Mouse (Mus musculus) heart, embryonic 11.5 days (tissue): ENCODE results near the gene Acbd3. TPM values are rescaled to one million over a fixed set of nuclear protein-coding genes. Genes with fewer than 3 reads are reported as not detected.

Source experiments
- ATAC-seq: fragments of 200-750 bp; cut with Nextera tagmentation; replicated peaks from 2 replicates; pipeline ENCODE4 v1.8.0; 2017; ENCODE audit warnings: moderate library complexity; ENCODE audit not compliant: insufficient number of reproducible peaks, low FRiP score, low TSS enrichment
- H3K27ac ChIP-seq: fragments of 300-500 bp; sonication (generic); 2 replicates; pipeline ENCODE4 v1.5.1; 2014; ENCODE audit warnings: mild to moderate bottlenecking, low read depth, low read length
- H3K27me3 ChIP-seq: fragments of 300-500 bp; sonication (generic); 2 replicates; pipeline ENCODE4 v1.6.1; 2014; ENCODE audit warnings: mild to moderate bottlenecking, low read length, mixed read lengths; ENCODE audit not compliant: control insufficient read depth, insufficient read depth
- H3K36me3 ChIP-seq: fragments of 300-500 bp; sonication (generic); 2 replicates; pipeline ENCODE4 v1.6.1; 2014; ENCODE audit warnings: mild to moderate bottlenecking, low read length, moderate library complexity, mixed read lengths; ENCODE audit not compliant: control insufficient read depth, insufficient read depth
- H3K4me1 ChIP-seq: fragments of 300-500 bp; sonication (generic); 2 replicates; pipeline ENCODE4 v1.6.1; 2014; ENCODE audit warnings: low read length; ENCODE audit not compliant: control insufficient read depth, insufficient read depth
- H3K4me2 ChIP-seq: fragments of 300-500 bp; sonication (generic); 2 replicates; pipeline ENCODE4 v1.6.1; 2014; ENCODE audit warnings: mild to moderate bottlenecking, moderate library complexity
- H3K4me3 ChIP-seq: fragments of 300-500 bp; sonication (generic); 2 replicates; pipeline ENCODE4 v1.5.1; 2014; ENCODE audit warnings: low read depth, low read length
- H3K9ac ChIP-seq: fragments of 300-500 bp; sonication (generic); 2 replicates; pipeline ENCODE4 v1.6.1; 2014; ENCODE audit warnings: mild to moderate bottlenecking, low read depth, low read length, moderate library complexity
- H3K9me3 ChIP-seq: fragments of 300-500 bp; sonication (generic); replicated peaks from 2 replicates; pipeline ENCODE4 v1.6.1; 2016; ENCODE audit warnings: low read length; ENCODE audit not compliant: control insufficient read depth
- WGBS: fragments of 180-500 bp; shearing (Covaris S2); extraction: QIAGEN DNeasy Blood & Tissue Kit; methylation state at CpG from one replicate; pipeline ENCODE4 v1.1.7; 2014; ENCODE audit not compliant: insufficient replicate concordance; 5-methylcytosine and 5-hydroxymethylcytosine counted together
- polyA plus RNA-seq: library from polyadenylated mRNA; unstranded; fragments of >200 nt; fragmentation: Nextera tagmentation; extraction: Ambion mirVana; gene quantifications from 2 replicates; pipeline ENCODE4 v1.2.1, GENCODE M21; 2014

Acbd3 gene
- polyA plus RNA-seq, 1 experiment from 2014 or later = 23.0 TPM

DNA sequence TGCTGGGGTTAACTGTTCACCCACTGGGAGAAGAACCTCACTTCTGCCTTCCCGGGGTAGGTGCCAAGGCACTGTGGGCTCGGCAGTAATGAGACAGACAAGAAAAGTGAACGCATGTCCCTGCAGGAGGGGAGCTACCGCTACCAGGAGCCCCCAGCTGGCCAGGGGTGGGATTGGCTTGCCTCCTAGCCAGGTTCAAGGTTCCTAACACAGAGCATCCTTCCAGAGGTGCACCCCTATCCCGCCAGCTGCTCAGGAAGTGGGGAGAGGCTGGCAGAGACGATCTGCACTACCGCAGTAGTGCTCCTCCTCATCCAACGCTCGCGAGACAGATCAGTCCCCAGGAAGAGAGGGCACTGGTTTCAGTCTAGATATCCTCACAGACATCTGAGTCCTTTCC is 49.5 kb downstream of the Acbd3 start:
- peaks cover 4% of the 10 kb centered on the region; the same call in 1 of the 2 replicates for H3K9me3 ChIP-seq
- no peak for ATAC-seq
- H3K4me2 ChIP-seq = no peak overlapping the region
- H3K27ac ChIP-seq = no peak overlapping the region
- no peak overlapping the region for H3K4me3 ChIP-seq
- 81% methylated on average over 10 of the region's 10 CpGs for whole genome bisulfite sequencing
- H3K36me3 ChIP-seq = no peaks in the 10 kb centered on the region
- H3K27me3 ChIP-seq = no peaks in the 10 kb centered on the region
- H3K4me1 ChIP-seq = peaks cover 22% of the 10 kb centered on the region
- 0 out of 2 replicates have a peak overlapping the region, but pooled peaks have one; percentile 43 for H3K9ac ChIP-seq

- 58% methylated on average over 6 of the region's 6 CpGs for WGBS
- H3K4me1 ChIP-seq = peaks cover 22% of the 10 kb centered on the region
- no peaks in the 10 kb centered on the region for H3K36me3 ChIP-seq
- peak overlapping the region; percentile 43; the same call in 1 of the 2 replicates for H3K9ac ChIP-seq
- ATAC-seq = no peak
- H3K4me2 ChIP-seq = peak overlapping the region; percentile 12; the same call in 1 of the 2 replicates
- no peak overlapping the region for H3K27ac ChIP-seq
- H3K27me3 ChIP-seq = no peaks in the 10 kb centered on the region
- no peak overlapping the region for H3K4me3 ChIP-seq
- peaks cover 4% of the 10 kb centered on the region; the same call in 1 of the 2 replicates for H3K9me3 ChIP-seq
Measured at GRCm38 (mm10) chr1:180775849-180776493, 50.1 kb downstream of the Acbd3 start.

- H3K9me3 ChIP-seq = peaks cover 4% of the 10 kb centered on the region; the same call in 1 of the 2 replicates
- no peaks in the 10 kb centered on the region for H3K27me3 ChIP-seq
- peaks cover 21% of the 10 kb centered on the region for H3K4me1 ChIP-seq
- ATAC-seq = no peak
- H3K4me2 ChIP-seq = no peak overlapping the region
- WGBS = 84% methylated on average over 6 of the region's 6 CpGs
- H3K9ac ChIP-seq = peak overlapping the region; percentile 31; the same call in 1 of the 2 replicates
- no peak overlapping the region for H3K4me3 ChIP-seq
- H3K36me3 ChIP-seq = no peaks in the 10 kb centered on the region
- no peak overlapping the region for H3K27ac ChIP-seq
Measured at GRCm38 (mm10) chr1:180776494-180776893, 50.7 kb downstream of the Acbd3 start.

GRCm38 (mm10) chr1:180777289-180777659 is 51.4 kb downstream of the Acbd3 start:
- 13% methylated on average over 10 of the region's 10 CpGs for WGBS
- Histone ChIP-seq H3K27ac (peak overlapping the region; percentile 94), H3K4me1 (peaks cover 17% of the 10 kb centered on the region), H3K27me3 (no peaks in the 10 kb centered on the region), H3K4me2 (peak overlapping the region; percentile 89), H3K9ac (peak overlapping the region; percentile 87), H3K9me3 (peaks cover 4% of the 10 kb centered on the region; the same call in 1 of the 2 replicates), H3K36me3 (no peaks in the 10 kb centered on the region), H3K4me3 (peak overlapping the region; percentile 70)
- ATAC-seq = no peak; the same call in 1 of the 2 replicates

DNA sequence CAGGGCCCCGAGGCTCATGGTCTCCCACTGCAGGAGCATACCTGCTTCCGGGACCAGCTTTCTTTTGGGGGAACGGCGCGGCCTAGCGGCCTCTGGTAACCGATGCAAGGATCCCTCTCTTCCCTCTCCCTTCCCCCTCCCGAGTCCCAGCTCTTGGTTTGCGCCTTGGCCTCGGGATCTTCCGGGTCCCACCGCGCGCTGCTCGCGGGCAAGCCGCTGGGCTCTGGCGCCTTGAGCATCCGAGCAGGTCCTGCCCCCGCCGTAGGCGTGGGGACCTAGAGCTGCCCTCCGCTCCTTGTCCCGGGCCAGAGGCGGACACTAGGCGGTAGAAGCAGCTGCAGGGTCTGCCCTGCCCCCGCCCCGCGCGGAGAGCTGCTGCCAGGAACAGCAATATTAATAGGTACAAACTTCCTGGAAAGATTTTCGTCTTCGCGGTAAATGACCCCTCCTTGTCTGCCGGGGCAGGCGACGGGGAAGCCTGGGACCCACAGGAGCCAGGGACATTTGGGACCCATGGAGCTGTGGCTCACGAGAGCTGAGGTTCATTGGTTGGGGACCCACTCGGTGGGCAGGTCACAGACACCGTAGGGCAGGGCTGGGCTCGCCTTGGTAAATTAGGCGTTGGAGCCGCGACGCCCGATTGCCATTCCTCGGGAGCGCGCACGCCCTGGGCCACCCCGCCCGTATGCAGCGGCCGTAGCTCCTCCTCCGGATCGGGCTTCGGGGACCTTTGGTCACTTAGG is 52.0 kb downstream of the Acbd3 start:
- Histone ChIP-seq H3K27ac (peak overlapping the region; percentile 94), H3K27me3 (no peaks in the 10 kb centered on the region), H3K36me3 (no peaks in the 10 kb centered on the region), H3K9me3 (peaks cover 4% of the 10 kb centered on the region; the same call in 1 of the 2 replicates), H3K4me1 (peaks cover 17% of the 10 kb centered on the region), H3K4me3 (peak overlapping the region; percentile 70), H3K4me2 (peak overlapping the region; percentile 89), H3K9ac (peak overlapping the region; percentile 87)
- peak; percentile 79 for ATAC-seq
- under 1% methylated on average over 54 of the region's 56 CpGs for WGBS

DNA sequence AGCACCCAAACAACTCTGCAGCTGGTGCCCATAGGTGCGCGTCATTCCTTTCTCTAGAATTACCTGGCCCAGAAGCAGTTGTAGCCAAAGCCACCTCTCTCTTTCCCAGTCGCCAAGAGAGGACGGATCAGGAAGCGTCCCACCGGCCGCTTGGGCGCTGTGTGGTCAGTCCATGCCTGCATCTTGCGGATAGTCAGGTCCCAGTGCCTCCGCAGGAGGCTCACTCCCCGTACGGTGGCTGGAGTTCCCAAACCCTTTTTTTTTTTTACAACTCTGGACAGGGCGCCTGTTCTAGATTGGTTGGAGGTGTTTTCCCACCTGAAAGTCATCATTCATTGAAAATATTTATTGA is 52.5 kb downstream of the Acbd3 start:
- Histone ChIP-seq H3K27me3 (no peaks in the 10 kb centered on the region), H3K4me3 (peak overlapping the region; percentile 70), H3K9me3 (peaks cover 4% of the 10 kb centered on the region; the same call in 1 of the 2 replicates), H3K9ac (peak overlapping the region; percentile 87), H3K27ac (peak overlapping the region; percentile 94), H3K4me1 (peaks cover 17% of the 10 kb centered on the region), H3K4me2 (peak overlapping the region; percentile 89), H3K36me3 (no peaks in the 10 kb centered on the region)
- WGBS = under 1% methylated on average over 13 of the region's 13 CpGs
- ATAC-seq = peak; percentile 32; the same call in 1 of the 2 replicates

DNA sequence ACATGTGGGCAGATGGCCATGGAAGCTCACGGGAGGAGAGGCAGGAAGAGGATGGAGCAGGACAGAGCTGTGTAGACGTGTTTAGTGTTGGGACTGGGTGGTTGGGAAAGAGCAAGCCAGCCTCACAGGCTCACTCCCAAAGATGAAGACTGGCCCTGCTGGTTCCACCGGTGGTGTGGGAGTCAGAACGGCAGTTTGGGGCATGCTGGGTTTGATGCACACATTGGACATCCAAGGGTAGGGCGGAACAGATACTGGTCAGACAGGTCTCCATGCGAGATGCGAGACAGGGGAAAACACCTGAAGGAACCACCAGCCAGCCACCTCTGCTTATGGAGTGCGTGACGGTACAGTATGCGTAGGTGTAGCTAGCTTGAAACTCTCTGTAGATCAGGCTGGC is 53.1 kb downstream of the Acbd3 start:
- WGBS = 83% methylated on average over 10 of the region's 10 CpGs
- no peak overlapping the region for H3K27ac ChIP-seq
- H3K36me3 ChIP-seq = no peaks in the 10 kb centered on the region
- H3K4me1 ChIP-seq = peaks cover 17% of the 10 kb centered on the region
- peak overlapping the region; percentile 70; the same call in 1 of the 2 replicates for H3K4me3 ChIP-seq
- H3K9me3 ChIP-seq = peaks cover 4% of the 10 kb centered on the region; the same call in 1 of the 2 replicates
- ATAC-seq = no peak
- peak overlapping the region; percentile 89; the same call in 1 of the 2 replicates for H3K4me2 ChIP-seq
- H3K27me3 ChIP-seq = no peaks in the 10 kb centered on the region
- H3K9ac ChIP-seq = no peak overlapping the region

DNA sequence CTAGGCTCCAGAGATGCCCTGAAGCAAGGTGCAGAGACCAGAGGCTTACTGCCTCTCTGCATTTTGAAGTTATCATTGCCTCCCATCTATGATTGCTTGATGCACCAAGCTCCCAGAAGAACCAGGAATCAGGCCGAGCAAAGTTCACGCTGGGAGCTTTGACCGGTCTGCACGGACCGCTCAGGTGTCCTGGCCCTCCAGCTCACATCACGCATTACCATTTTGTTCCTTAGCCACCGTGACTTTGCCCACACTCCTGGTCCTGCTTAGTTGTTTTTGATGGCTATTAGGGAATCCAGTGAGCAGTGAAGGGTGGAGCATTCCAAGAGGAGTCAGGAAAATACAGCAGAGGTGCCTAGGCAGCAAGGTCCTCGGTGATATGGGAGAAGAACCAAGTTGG is 54.4 kb downstream of the Acbd3 start:
- Histone ChIP-seq H3K36me3 (no peaks in the 10 kb centered on the region), H3K4me1 (peaks cover 17% of the 10 kb centered on the region), H3K4me3 (no peak overlapping the region), H3K9me3 (no peaks in the 10 kb centered on the region), H3K27ac (no peak overlapping the region), H3K4me2 (no peak overlapping the region), H3K27me3 (no peaks in the 10 kb centered on the region), H3K9ac (no peak overlapping the region)
- ATAC-seq = no peak
- 89% methylated on average over 8 of the region's 8 CpGs for WGBS
